Mouse (Mus musculus): ENCODE measurements around the gene Cyp1b1. TPM values are rescaled to one million over a fixed set of nuclear protein-coding genes. Genes with fewer than 3 reads are reported as not detected.

The Cyp1b1 gene
- polyA plus RNA-seq, 1 experiment, result 35.0 TPM

GRCm38 (mm10) chr17:79714368-79714895 is 429 bp downstream of the Cyp1b1 start:
- Histone ChIP-seq H3K27ac (ENCODE audit: insufficient read depth, low read length) (peak overlapping the region; percentile 27), H3K27me3 (ENCODE audit: control insufficient read depth, insufficient read depth, low read length) (peaks cover 21% of the 10 kb centered on the region)

GRCm38 (mm10) chr17:79713643-79714367 is 1.1 kb downstream of the Cyp1b1 start:
- Histone ChIP-seq H3K27ac (ENCODE audit: insufficient read depth, low read length) (peak overlapping the region; percentile 27), H3K4me1 (ENCODE audit: control insufficient read depth, insufficient read depth, insufficient read length) (peaks cover 8% of the 10 kb centered on the region), H3K4me3 (ENCODE audit: extremely low read depth, insufficient read depth, insufficient read length) (peak overlapping the region; percentile 30; the same call in 1 of the 2 replicates), H3K36me3 (ENCODE audit: control insufficient read depth, insufficient read depth, low read length) (no peaks in the 10 kb centered on the region), H3K27me3 (ENCODE audit: control insufficient read depth, insufficient read depth, low read length) (peaks cover 21% of the 10 kb centered on the region)
- DNase-seq (ENCODE audit: low read depth in 1 of 2, low spot score in 2 of 2), result no peak
- WGBS, result 2% methylated on average over 63 of the region's 63 CpGs
- TF ChIP-seq POLR2A (IDR thresholded peaks at IDR 0.05; ENCODE audit: low read depth, low read length) (no peak), CTCF (IDR thresholded peaks at IDR 0.05; ENCODE audit: extremely low read depth, insufficient read depth, insufficient read length, insufficient replicate concordance) (no peak)

More at GRCm38 (mm10) chr17:79714368-79714895, 429 bp downstream of the Cyp1b1 start:
- H3K36me3 ChIP-seq (ENCODE audit: control insufficient read depth, insufficient read depth, low read length), result no peaks in the 10 kb centered on the region
- no peak for DNase-seq (ENCODE audit: low read depth in 1 of 2, low spot score in 2 of 2)
- H3K4me1 ChIP-seq (ENCODE audit: control insufficient read depth, insufficient read depth, insufficient read length), result peaks cover 8% of the 10 kb centered on the region
- TF ChIP-seq POLR2A (IDR thresholded peaks at IDR 0.05; ENCODE audit: low read depth, low read length) (no peak), CTCF (IDR thresholded peaks at IDR 0.05; ENCODE audit: extremely low read depth, insufficient read depth, insufficient read length, insufficient replicate concordance) (no peak)
- H3K4me3 ChIP-seq (ENCODE audit: extremely low read depth, insufficient read depth, insufficient read length), result peak overlapping the region; percentile 12; the same call in 1 of the 2 replicates
- WGBS, result 10% methylated on average over 16 of the region's 16 CpGs

- H3K4me3 ChIP-seq (ENCODE audit: extremely low read depth, insufficient read depth, insufficient read length), result peak overlapping the region; percentile 44; the same call in 1 of the 2 replicates
- peaks cover 8% of the 10 kb centered on the region for H3K4me1 ChIP-seq (ENCODE audit: control insufficient read depth, insufficient read depth, insufficient read length)
- H3K36me3 ChIP-seq (ENCODE audit: control insufficient read depth, insufficient read depth, low read length), result no peaks in the 10 kb centered on the region
- TF ChIP-seq CTCF (IDR thresholded peaks at IDR 0.05; ENCODE audit: extremely low read depth, insufficient read depth, insufficient read length, insufficient replicate concordance), result no peak
- no peak for TF ChIP-seq POLR2A (IDR thresholded peaks at IDR 0.05; ENCODE audit: low read depth, low read length)
- 2% methylated on average over 24 of the region's 24 CpGs for WGBS
- H3K27ac ChIP-seq (ENCODE audit: insufficient read depth, low read length), result peak overlapping the region; percentile 27
- DNase-seq (ENCODE audit: low read depth in 1 of 2, low spot score in 2 of 2), result no peak
- H3K27me3 ChIP-seq (ENCODE audit: control insufficient read depth, insufficient read depth, low read length), result peaks cover 21% of the 10 kb centered on the region
Measured at GRCm38 (mm10) chr17:79713276-79713642, 1.6 kb downstream of the Cyp1b1 start.

GRCm38 (mm10) chr17:79712536-79712935 is 2.3 kb downstream of the Cyp1b1 start:
- peaks cover 21% of the 10 kb centered on the region for H3K27me3 ChIP-seq (ENCODE audit: control insufficient read depth, insufficient read depth, low read length)
- no peak for DNase-seq (ENCODE audit: low read depth in 1 of 2, low spot score in 2 of 2)
- H3K4me3 ChIP-seq (ENCODE audit: extremely low read depth, insufficient read depth, insufficient read length), result peak overlapping the region; percentile 13; the same call in 1 of the 2 replicates
- 0 out of 2 replicates have a peak overlapping the region, but pooled peaks have one; percentile 29 for H3K27ac ChIP-seq (ENCODE audit: insufficient read depth, low read length)
- WGBS, result 16% methylated on average over 9 of the region's 9 CpGs
- TF ChIP-seq POLR2A (IDR thresholded peaks at IDR 0.05; ENCODE audit: low read depth, low read length), result no peak
- no peak for TF ChIP-seq CTCF (IDR thresholded peaks at IDR 0.05; ENCODE audit: extremely low read depth, insufficient read depth, insufficient read length, insufficient replicate concordance)
- H3K4me1 ChIP-seq (ENCODE audit: control insufficient read depth, insufficient read depth, insufficient read length), result peaks cover 8% of the 10 kb centered on the region
- no peaks in the 10 kb centered on the region for H3K36me3 ChIP-seq (ENCODE audit: control insufficient read depth, insufficient read depth, low read length)

- WGBS, result 30% methylated on average over 6 of the region's 6 CpGs
- TF ChIP-seq POLR2A (IDR thresholded peaks at IDR 0.05; ENCODE audit: low read depth, low read length), result no peak
- TF ChIP-seq CTCF (IDR thresholded peaks at IDR 0.05; ENCODE audit: extremely low read depth, insufficient read depth, insufficient read length, insufficient replicate concordance), result no peak
Measured at GRCm38 (mm10) chr17:79711944-79712343, 2.9 kb downstream of the Cyp1b1 start.

GRCm38 (mm10) chr17:79710246-79710842 is 4.5 kb downstream of the Cyp1b1 start:
- peaks cover 16% of the 10 kb centered on the region for H3K27me3 ChIP-seq (ENCODE audit: control insufficient read depth, insufficient read depth, low read length)
- no peak for DNase-seq (ENCODE audit: low read depth in 1 of 2, low spot score in 2 of 2)

More at GRCm38 (mm10) chr17:79711944-79712343, 2.9 kb downstream of the Cyp1b1 start:
- Histone ChIP-seq H3K4me3 (ENCODE audit: extremely low read depth, insufficient read depth, insufficient read length) (no peak overlapping the region), H3K27ac (ENCODE audit: insufficient read depth, low read length) (no peak overlapping the region), H3K27me3 (ENCODE audit: control insufficient read depth, insufficient read depth, low read length) (peaks cover 21% of the 10 kb centered on the region), H3K36me3 (ENCODE audit: control insufficient read depth, insufficient read depth, low read length) (no peaks in the 10 kb centered on the region), H3K4me1 (ENCODE audit: control insufficient read depth, insufficient read depth, insufficient read length) (peaks cover 8% of the 10 kb centered on the region)
- DNase-seq (ENCODE audit: low read depth in 1 of 2, low spot score in 2 of 2), result no peak

More at GRCm38 (mm10) chr17:79710246-79710842, 4.5 kb downstream of the Cyp1b1 start:
- no peak overlapping the region for H3K27ac ChIP-seq (ENCODE audit: insufficient read depth, low read length)
- H3K4me3 ChIP-seq (ENCODE audit: extremely low read depth, insufficient read depth, insufficient read length), result no peak overlapping the region
- 24% methylated on average over 15 of the region's 15 CpGs for WGBS
- peaks cover 8% of the 10 kb centered on the region for H3K4me1 ChIP-seq (ENCODE audit: control insufficient read depth, insufficient read depth, insufficient read length)
- no peak for TF ChIP-seq POLR2A (IDR thresholded peaks at IDR 0.05; ENCODE audit: low read depth, low read length)
- no peak for TF ChIP-seq CTCF (IDR thresholded peaks at IDR 0.05; ENCODE audit: extremely low read depth, insufficient read depth, insufficient read length, insufficient replicate concordance)
- H3K36me3 ChIP-seq (ENCODE audit: control insufficient read depth, insufficient read depth, low read length), result no peaks in the 10 kb centered on the region
